Mouse (Mus musculus): Measurements from ENCODE around the gene Cmtm2b.
"Not testable (repeated sequence)": the region's sequence is repeated elsewhere in the genome, so short reads cannot be mapped to it uniquely, and the experiment has no call there.

Gene Cmtm2b

GRCm38 (mm10) chr8:104321930-104322329 is at the start of gene Cmtm2b:
Gene Cmtm2b, plus strand, starts transcription at chr8:104322230.
- not testable (repeated sequence) for DNase-seq

DNA sequence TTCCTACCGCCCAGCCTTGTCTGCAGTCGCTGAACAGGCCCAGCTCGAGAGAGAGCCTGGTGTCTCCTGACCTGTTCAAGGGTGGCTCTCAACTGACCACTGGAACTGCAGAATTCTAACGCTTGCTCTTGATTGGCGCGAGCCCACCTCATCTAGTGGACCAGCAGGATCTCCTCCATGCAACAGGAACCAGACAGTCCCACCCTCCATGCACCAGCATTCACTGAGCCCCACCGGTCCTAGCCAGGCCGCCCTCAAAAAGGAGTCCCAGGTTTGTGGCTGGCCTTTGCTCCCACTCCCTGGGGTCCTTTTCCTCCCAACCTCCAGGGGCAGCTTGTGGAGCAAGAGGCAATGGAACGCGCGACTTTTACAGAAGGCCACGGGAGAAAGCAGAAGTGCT is 28.9 kb upstream of the Cmtm2b start, which contains the start of gene Cmtm2a:
Gene Cmtm2a, minus strand, starts transcription at position 101 of the 400 bp plus-strand sequence.
- DNase-seq: not testable (repeated sequence)

- no peak for DNase-seq
Observed at GRCm38 (mm10) chr8:104294396-104294795, 27.6 kb upstream of the Cmtm2b start.

DNA sequence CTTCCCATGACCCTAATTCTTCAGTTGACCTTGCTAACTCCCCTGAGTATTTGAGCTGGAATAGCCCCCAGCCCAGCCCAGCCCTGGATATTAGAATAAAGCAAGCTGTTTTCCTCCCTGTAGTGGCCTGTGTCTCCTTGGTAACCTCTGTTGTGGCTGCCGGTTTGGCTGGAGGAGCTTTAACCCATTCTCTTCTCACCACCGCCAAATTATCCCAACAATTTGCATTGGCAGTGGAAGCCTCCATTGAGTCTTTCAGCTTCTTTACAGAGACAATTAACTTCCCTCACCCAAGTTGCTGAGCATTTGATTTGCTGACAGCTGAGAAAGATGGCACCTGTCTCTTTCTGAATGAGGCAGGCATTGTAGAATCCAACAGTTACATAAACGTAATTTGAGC is 20.5 kb upstream of the Cmtm2b start:
- not testable (repeated sequence) for DNase-seq

- not testable (repeated sequence) for DNase-seq
Observed at GRCm38 (mm10) chr8:104302536-104302935, 19.5 kb upstream of the Cmtm2b start.

DNA sequence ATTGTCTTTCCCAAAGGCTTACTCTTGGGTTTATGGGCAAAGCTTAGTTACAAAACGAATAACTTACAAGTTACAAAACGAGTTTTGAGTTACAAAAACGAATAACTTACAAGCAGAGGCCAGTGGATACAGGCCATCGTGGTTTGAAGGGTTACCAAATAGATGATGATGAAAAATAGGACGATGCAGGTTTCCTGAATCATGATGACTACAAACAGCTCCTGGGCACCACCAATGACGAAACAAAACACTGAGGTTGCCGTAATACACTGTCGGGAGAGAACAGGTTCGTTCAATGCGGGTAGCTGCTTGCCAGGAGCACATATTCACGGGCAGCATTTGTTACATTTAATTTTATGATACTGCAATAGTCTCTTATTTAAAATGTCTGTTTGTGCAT is 17.1 kb upstream of the Cmtm2b start:
- DNase-seq: no peak

DNA sequence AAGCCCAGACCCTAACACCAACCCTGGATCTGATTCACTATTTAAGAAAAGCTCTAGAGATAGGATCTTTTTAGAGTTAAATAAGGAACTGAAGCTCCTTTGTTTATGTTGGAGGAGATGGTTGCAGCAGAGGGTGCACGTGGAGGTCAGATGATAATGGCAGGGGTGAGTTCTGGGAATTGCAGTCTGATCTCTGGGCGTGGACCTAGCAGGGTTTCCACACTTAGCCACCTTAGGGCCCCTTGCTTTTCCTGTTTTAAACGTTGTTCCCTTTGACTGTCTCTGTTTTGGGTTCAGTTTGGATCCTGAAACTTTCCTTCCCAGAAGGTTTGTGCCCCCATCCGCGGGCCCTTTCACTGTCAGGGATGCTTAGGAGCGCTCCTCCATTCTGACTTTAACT is 13.7 kb upstream of the Cmtm2b start:
- not testable (repeated sequence) for DNase-seq

DNA sequence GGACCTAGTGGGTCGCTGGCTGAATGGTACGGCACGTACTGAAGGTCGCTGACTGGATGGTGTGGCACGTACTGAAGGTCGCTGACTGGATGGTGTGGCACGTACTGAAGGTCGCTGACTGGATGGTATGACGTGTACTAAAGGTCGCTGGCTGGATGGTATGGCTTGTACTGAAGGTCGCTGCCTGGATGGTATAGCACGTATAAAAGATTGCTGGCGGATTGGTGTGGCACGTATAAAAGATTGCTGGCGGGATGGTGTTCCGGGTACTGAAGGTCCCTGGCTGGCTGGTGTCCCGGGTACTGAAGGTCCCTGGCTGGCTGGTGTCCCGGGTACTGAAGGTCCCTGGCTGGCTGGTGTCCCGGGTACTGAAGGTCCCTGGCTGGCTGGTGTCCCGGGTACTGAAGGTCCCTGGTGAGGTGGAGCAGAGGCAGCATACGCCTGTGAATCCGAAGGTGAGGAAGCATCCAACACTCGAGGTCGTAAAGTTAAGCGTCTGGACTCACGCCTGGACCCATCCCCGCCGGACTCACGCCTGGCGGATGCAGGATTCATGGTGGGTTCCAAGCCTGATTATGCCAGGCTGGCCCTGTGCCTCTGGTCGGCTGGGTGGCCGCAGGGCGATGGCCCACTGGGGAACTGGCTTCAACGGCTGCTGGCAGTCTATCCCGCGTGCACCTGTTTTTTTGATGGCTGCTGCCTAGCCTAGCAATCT is 12.4 kb upstream of the Cmtm2b start, which contains the start of the genes Gm45711 and Cmtm1:
Gene Gm45711, minus strand, starts transcription at position 641 of the 715 bp plus-strand sequence.
Gene Cmtm1, minus strand, starts transcription at position 705 of the 715 bp plus-strand sequence.
- not testable (repeated sequence) for DNase-seq

DNA sequence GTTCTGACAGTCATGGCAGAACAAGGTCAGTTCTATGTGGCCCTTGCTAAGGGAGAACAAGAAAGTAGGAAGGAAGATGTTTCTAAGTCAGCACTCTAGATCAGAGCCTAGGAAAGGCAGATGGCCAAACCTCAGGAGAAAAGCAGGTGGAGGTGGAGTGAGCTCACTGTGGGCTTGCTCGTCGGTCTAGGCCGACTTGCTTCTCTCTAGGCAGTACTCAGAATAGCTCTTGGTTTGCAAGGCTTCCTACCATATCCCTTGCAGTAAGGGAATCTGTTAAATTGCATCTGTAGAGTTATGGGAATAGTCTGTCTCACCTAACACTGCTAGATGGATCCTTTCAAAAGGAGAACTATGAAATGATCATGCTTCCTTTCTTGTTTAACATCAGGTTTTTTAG is 10.0 kb upstream of the Cmtm2b start:
- DNase-seq: not testable (repeated sequence)

- DNase-seq: peak in 1 of 2 experiments; percentile 30
Observed at GRCm38 (mm10) chr8:104313311-104313710, 8.7 kb upstream of the Cmtm2b start.

- DNase-seq: not testable (repeated sequence)
Observed at GRCm38 (mm10) chr8:104321267-104321666, 763 bp upstream of the Cmtm2b start, which contains the start of gene Gm11020. Gene Gm11020, plus strand, starts transcription at chr8:104321567.

DNA sequence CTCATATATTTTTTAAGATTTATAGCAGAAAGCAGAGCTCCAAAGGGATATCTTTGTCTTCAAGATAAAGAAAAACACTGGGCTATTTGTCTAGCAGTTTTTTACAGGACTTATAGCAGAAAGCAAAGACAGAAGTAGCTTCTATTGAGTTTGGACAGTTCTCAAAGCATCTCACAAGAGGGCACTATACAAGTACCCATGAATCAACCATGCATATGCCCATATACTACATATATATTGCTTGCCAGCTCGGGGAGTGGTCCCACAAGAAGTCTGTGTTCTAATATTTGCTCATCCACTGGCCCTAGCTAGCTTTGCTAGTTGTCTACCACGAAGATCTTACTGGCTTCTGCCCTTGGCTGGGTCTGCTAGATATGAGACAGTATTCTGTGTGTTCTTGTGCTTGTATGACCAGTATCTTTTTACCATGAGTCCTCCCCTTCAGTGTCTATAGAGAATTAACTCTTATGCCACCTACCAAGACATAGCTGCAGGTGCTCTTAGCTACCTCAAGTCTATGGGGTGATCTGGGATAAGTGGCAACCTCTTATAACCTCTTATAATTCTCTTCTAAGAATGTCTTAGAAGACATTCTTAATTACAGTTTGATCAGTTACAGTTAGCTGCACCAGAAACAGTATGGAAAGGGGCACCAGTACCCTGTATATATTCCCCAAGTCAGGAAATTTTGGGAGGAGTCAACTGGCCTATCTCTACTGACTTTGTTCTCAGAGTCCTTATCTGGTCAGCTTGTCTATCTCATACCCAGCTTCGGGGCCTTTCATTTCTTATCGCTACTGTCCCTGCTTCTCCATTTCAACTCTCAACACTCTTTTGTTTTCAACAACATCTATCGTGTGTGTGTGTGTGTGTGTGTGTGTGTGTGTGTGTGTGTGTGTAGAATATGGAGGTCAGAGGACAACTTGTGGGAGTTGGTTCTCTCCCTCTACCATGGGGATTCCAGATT is 10.9 kb downstream of the Cmtm2b start:
- no peak for DNase-seq

DNA sequence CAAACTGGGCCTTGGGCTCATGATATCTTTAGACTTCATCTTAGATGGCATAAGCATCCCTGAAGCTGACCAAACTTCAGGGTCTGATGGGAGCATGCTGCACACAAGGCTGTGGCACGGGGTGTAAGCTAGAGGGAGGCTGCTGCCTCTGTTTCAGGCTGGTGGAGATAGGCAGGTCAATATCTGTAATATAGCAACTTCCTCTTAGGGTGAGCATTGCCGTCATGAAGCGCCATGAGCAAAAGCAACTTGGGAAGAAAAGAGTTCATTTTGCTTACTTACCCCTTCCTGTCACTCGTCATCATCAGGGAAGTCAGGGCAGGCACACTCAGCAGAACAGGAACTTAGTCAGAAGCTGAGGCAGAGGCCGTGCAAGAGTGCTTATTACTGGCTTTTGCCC is 11.8 kb downstream of the Cmtm2b start:
- no peak for DNase-seq

DNA sequence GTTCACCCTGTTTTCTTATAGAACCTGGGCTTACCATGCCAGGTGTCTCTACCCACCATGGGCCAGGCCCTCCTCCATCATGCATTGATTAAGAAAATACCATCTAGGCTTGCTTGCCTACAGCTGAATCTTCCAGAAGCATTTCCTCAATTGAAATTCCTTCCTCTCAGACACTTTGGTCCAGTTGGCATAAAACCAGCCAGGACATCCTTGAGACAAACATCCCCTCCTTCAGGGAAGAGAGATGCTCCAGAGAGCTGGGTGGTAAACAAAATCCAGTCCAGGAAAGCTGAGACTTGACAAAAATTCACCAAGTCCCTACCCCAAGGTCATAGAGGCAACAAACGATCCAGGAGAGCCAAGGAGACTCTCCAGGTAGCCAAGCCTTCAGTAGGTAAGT is 12.2 kb downstream of the Cmtm2b start:
- no peak for DNase-seq

DNA sequence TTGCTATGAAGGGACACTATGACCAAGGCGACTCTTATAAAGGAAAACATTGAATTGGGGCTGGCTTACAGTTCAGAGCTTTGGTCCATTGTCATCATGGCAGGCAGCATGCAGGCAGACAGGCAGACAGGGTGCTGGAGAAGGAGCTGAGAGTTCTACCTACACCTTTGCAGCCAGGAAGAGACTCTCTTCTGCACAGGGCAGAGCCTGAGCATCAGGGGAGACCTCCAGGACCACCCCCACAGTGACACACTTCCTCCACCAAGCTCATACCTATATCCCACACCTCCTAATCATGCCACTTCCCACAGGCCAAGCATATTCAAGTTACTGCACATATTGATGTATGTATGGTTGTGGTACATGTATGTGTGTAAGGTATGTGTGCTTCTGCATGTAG is 14.8 kb downstream of the Cmtm2b start:
- DNase-seq: no peak

- DNase-seq: no peak
Observed at GRCm38 (mm10) chr8:104337890-104338289, 15.9 kb downstream of the Cmtm2b start.

- DNase-seq: peak; percentile 26 to 61
Observed at GRCm38 (mm10) chr8:104339229-104339982, 17.4 kb downstream of the Cmtm2b start, which contains the start of gene Cmtm3. Gene Cmtm3, plus strand, starts transcription at chr8:104339410.

DNA sequence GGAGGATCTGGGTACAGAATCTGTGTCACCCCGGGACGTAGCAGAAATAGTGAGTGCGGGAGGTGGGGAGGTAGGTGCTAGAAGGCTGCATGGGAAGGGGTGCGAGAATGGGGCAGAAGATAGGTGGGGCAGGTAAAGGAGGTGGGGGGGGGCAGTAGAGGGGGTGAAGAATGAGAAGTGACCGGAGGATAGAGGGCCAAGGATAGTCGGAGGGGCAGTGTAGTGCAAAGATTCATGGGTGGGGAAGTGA is 17.9 kb downstream of the Cmtm2b start:
- no peak for DNase-seq

GRCm38 (mm10) chr8:104340233-104341105 is 18.4 kb downstream of the Cmtm2b start:
- peak; percentile 74 to 86 for DNase-seq

GRCm38 (mm10) chr8:104341106-104341561 is 19.1 kb downstream of the Cmtm2b start:
- DNase-seq: peak; percentile 79 to 82

DNA sequence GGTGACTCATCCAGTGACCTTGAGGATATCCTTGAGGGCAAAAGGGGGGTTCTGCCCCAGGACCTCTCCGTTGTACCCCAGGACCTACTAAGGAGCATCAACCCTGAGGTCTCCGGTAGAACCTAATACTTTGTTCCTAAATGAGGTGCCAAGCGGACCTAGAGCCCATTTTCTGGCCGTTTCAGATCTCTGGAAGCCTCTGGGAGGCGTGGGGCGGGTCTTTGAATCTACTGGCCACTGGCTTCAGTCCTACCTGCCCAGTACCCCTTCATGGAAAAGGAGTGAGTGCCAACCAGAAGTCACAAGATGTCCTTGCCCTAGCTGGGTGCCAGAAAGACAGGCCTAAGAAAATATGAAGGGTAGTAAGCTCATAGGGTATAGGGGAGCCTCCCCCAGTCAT is 19.6 kb downstream of the Cmtm2b start:
- no peak for DNase-seq

GRCm38 (mm10) chr8:104342426-104342825 is 20.4 kb downstream of the Cmtm2b start:
- DNase-seq: no peak

All from kidney, postnatal 25 days (tissue).